Mouse (Mus musculus): ENCODE data around the gene Tbl2.
A peak's percentile ranks its signal among the peaks of the same experiment; 100 is the strongest.

The Tbl2 gene

DNA sequence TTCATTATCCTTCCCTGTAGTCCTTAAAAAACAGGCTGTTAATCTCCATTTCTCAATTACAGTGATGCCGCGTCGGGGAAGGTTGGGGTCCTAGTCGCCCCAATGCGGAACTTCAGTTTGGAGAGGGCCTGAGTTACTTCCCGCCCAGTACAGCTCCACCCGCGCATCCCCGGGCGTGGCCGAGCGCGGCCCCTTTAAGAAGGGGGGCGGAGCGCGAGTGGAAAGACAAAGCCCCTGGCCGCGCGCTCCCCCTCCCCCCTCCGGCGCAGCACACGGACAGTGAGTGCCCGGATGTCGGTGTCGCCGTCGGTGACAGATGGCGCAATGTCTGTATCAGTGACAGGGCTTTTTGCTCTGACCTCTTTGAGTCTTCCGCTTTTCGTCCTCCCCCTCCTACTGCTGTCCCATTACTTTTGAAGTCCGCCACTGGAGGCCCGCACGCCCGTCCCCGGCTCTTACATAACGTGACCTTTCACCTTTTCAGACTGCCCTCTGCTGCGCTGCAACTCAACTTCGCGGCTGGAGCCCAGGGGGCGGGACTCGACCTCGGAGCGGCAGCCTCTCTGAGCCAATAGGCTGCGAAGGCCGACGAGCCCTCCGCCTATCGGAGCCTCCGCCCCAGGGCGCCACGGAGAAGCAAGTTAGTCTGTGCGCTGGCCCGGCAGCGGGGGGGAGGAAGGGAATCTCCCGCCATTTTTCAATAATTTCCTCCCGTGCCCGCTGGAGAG, 37.3 kb downstream of the Tbl2 start, which contains the start of gene Baz1b:
TSS of gene Baz1b (plus strand) at position 644 of the 728 bp plus-strand sequence.
- DNase-seq (ENCODE audit: extremely low read depth, low read depth): peak; percentile 90

- no peak for DNase-seq (ENCODE audit: extremely low read depth, low read depth)
Observed at GRCm38 (mm10) chr5:135187349-135188213, 38.1 kb downstream of the Tbl2 start.

GRCm38 (mm10) chr5:135188214-135188554, 38.7 kb downstream of the Tbl2 start:
- DNase-seq (ENCODE audit: extremely low read depth, low read depth): no peak

DNA sequence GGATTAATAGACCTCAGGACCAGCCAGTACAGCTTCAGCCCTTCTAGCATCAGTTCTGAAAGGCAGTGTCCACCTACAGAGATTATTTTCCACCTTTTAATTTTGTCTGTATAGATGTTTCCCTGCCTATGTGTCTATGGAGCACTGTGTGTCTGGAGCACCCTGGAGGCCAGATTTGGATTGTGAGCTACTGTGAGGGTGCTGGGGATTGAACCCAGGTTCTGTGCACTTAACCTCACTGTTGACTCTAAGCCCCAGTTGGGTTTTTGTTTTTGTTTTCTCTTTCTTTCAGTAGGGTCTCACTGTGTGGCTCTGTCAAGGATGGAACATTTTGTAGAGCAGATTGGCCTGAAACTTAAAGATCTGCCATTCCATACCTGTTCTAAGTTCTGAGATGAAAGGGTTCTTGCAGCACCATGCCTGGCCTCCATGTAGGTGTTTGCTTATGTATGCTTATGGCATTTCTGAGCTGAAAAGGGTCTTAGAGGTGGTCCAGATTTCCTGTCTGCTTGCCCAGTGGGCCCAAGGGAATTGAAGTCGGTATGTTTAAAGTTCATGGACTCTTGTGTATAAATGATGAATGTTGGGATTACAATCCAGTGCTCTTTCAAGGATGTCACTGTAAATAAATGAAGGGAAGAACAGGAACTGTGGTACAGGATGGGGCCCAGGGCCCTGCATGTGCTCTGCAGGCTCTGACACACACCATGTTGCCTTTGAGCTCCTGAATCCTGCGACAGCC, 40.0 kb downstream of the Tbl2 start:
- DNase-seq (ENCODE audit: extremely low read depth, low read depth): no peak

- peak; percentile 45 for DNase-seq (ENCODE audit: extremely low read depth, low read depth)
Observed at GRCm38 (mm10) chr5:135191620-135192019, 42.2 kb downstream of the Tbl2 start.

DNA sequence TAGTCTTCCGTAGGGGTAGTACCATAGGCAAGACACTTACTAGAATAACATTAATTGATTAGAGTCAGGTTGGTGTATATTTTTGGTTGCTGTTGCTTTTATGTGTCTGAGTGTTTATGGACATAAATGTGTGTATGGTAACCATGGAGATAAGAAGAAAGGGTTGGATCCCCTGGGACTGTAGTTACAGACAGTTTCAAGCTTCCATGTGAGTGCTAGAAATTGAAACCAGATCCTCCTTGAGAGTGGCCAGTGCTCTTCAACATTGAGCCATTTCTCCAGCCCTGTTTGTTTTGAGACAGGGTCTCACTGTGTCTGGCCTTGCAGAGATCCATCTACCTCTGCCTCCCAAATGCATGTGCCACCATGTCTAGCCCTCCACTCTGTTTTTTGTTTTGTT, 43.0 kb downstream of the Tbl2 start:
- no peak for DNase-seq (ENCODE audit: extremely low read depth, low read depth)

GRCm38 (mm10) chr5:135196367-135196766, 46.9 kb downstream of the Tbl2 start:
- peak; percentile 49 for DNase-seq (ENCODE audit: extremely low read depth, low read depth)

- DNase-seq (ENCODE audit: extremely low read depth, low read depth): no peak
Observed at GRCm38 (mm10) chr5:135202763-135203162, 53.3 kb downstream of the Tbl2 start.

GRCm38 (mm10) chr5:135208197-135208596, 58.7 kb downstream of the Tbl2 start:
- no peak for DNase-seq (ENCODE audit: extremely low read depth, low read depth)
